Mouse (Mus musculus): Measurements from ENCODE around the gene Pdzrn3. TPM values are rescaled to one million over a fixed set of nuclear protein-coding genes. Genes with fewer than 3 reads are reported as not detected.

Gene Pdzrn3
- polyA plus RNA-seq, 2 experiments = 0.36 to 0.92 TPM

DNA sequence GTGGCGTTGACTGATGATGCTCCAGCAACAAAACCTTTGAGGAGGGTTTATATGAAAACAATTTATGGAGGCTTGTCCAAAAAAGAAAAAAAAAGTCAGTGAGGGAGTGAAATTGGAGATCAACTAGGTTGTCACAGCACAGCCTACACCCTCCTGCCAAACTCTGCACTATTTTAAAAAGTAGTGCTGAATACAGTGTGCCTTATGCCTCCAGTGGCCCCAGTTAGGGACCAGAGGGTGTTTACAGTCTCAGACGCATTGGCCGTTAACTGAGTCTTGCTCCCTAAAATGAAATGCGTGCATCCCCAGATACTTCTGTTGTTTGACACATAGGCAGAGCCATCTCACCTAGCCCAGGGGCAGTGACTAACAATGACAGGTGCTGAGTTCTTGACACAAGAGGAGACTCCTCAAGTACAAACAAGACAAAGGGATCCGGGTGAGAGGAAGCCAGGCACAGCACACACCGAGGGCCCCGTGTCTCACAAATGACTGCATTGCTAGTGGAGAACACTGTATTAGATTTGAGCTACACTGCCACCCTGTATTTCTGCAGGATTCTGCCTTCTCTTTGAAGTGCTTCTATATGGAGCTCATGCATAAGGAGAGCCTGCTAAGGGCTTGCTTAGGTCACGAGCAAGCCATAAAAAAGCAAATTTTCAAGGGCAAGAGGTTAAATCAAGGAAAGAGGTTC is 14.6 kb upstream of the Pdzrn3 start:
- WGBS (ENCODE audit: insufficient replicate concordance) = 66% methylated on average over 8 of the region's 8 CpGs
- H3K36me3 ChIP-seq (replicated peaks; ENCODE audit: control insufficient read depth, insufficient read depth, low read depth) = no peaks in the 10 kb centered on the region
- DNase-seq (ENCODE audit: low read depth in 3 of 3, low spot score in 3 of 3) = no peak

DNA sequence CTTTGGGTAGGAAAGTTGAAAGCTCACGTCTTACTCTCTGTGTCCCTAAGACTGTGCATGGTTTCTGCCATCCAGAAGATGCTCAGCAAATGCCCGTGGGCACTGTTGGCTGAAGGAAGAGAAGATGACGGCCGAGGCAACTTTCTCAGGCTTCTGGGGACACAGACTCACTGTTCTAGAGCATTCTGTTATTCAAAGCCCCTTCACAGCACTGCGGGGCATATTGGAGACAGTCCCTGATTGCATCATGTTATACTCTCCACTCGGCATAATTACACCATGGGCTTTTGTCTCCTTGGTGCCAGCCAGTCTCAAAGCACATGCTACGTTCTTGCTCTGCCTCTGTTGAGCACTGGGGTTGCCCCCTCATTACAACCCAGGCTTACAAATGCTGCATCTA is 7.8 kb upstream of the Pdzrn3 start:
- TF ChIP-seq CTCF (IDR thresholded peaks at IDR 0.05; ENCODE audit: low read depth) (no peak), EP300 (IDR thresholded peaks at IDR 0.05; ENCODE audit: low read depth) (no peak)
- no peak for DNase-seq (ENCODE audit: low read depth in 3 of 3, low spot score in 3 of 3)
- Histone ChIP-seq H3K27me3 (ENCODE audit: control insufficient read depth, insufficient read depth, low read length) (no peaks in the 10 kb centered on the region), H3K27ac (no peak overlapping the region), H3K9me3 (ENCODE audit: control insufficient read depth, low read length) (no peaks in the 10 kb centered on the region), H3K9ac (replicated peaks) (no peak overlapping the region), H3K36me3 (replicated peaks; ENCODE audit: control insufficient read depth, insufficient read depth, low read depth) (no peaks in the 10 kb centered on the region), H3K4me1 (replicated peaks; ENCODE audit: control insufficient read depth in 2 of 2, insufficient read depth in 2 of 2, low read length in 1 of 2) (no peaks in the 10 kb centered on the region), H3K4me2 (ENCODE audit: low read depth) (no peak overlapping the region), H3K4me3 (ENCODE audit: insufficient read depth in 1 of 2, low read depth in 2 of 2, low read length in 2 of 2) (no peak overlapping the region)
- ATAC-seq (ENCODE audit: insufficient read depth) = no peak
- whole genome bisulfite sequencing (ENCODE audit: insufficient replicate concordance) = 61% methylated on average over 7 of the region's 7 CpGs

More for the DNA sequence above, 14.6 kb upstream of the Pdzrn3 start:
- ATAC-seq (ENCODE audit: insufficient read depth) = no peak
- no peaks in the 10 kb centered on the region for H3K9me3 ChIP-seq (ENCODE audit: control insufficient read depth, low read length)
- no peak overlapping the region for H3K9ac ChIP-seq (replicated peaks)
- H3K27ac ChIP-seq = no peak overlapping the region
- 0 out of 4 replicates have a peak, but pooled peaks cover 0 to 2% of the 10 kb centered on the region in 2 experiments for H3K4me1 ChIP-seq (replicated peaks; ENCODE audit: control insufficient read depth in 2 of 2, insufficient read depth in 2 of 2, low read length in 1 of 2)
- TF ChIP-seq EP300 (IDR thresholded peaks at IDR 0.05; ENCODE audit: low read depth) (no peak), CTCF (IDR thresholded peaks at IDR 0.05; ENCODE audit: low read depth) (no peak)
- H3K27me3 ChIP-seq (ENCODE audit: control insufficient read depth, insufficient read depth, low read length) = no peaks in the 10 kb centered on the region
- H3K4me3 ChIP-seq (ENCODE audit: insufficient read depth in 1 of 2, low read depth in 2 of 2, low read length in 2 of 2) = no peak overlapping the region
- H3K4me2 ChIP-seq (ENCODE audit: low read depth) = no peak overlapping the region

DNA sequence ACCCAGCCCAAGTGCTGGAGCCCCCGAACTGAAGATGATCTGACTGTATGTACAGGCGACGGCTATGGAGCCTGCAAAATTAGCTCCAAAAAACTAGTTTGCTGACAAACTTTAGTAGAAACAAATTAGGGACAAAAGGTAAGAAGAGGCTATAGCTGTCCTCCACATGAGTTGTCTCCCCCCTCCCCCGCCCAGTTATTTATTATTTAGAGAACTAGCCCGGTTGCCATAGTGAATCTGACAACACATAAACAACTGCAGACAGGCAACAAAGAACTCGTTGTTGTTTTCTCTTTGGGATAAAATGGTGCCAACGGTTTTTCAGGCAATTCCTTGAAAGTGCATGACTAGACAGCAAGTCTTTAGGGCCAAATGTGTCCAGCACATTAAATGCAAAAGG is 7.3 kb upstream of the Pdzrn3 start:
- Histone ChIP-seq H3K36me3 (replicated peaks; ENCODE audit: control insufficient read depth, insufficient read depth, low read depth) (no peaks in the 10 kb centered on the region), H3K9ac (replicated peaks) (no peak overlapping the region), H3K9me3 (ENCODE audit: control insufficient read depth, low read length) (no peaks in the 10 kb centered on the region), H3K4me1 (replicated peaks; ENCODE audit: control insufficient read depth in 2 of 2, insufficient read depth in 2 of 2, low read length in 1 of 2) (no peaks in the 10 kb centered on the region), H3K4me2 (ENCODE audit: low read depth) (no peak overlapping the region), H3K27ac (no peak overlapping the region), H3K27me3 (ENCODE audit: control insufficient read depth, insufficient read depth, low read length) (no peaks in the 10 kb centered on the region), H3K4me3 (ENCODE audit: insufficient read depth in 1 of 2, low read depth in 2 of 2, low read length in 2 of 2) (no peak overlapping the region)
- ATAC-seq (ENCODE audit: insufficient read depth) = no peak
- 63% methylated on average over 7 of the region's 7 CpGs for WGBS (ENCODE audit: insufficient replicate concordance)
- TF ChIP-seq EP300 (IDR thresholded peaks at IDR 0.05; ENCODE audit: low read depth) (no peak), CTCF (IDR thresholded peaks at IDR 0.05; ENCODE audit: low read depth) (no peak)
- DNase-seq (ENCODE audit: low read depth in 3 of 3, low spot score in 3 of 3) = no peak

DNA sequence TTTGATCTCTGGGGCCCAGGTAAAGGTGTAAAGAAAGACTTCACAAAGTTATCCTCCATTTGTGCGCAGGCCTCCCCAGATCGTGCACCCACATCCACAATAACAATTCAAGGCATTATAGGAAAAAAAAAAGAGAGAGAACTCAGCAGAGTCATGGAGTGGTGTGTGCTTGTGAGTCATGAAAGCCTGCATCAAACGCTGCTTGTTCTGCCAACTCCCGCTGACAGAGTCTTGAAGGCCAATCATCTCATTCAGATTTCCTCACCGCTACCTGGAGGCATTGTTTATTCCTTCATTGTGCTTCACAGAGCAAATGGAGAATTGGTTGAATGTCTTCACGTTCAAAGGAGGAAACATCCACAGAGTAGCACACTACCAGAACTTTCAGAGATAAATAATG is 6.8 kb upstream of the Pdzrn3 start:
- DNase-seq (ENCODE audit: low read depth in 3 of 3, low spot score in 3 of 3) = no peak
- Histone ChIP-seq H3K9ac (replicated peaks) (no peak overlapping the region), H3K4me3 (ENCODE audit: insufficient read depth in 1 of 2, low read depth in 2 of 2, low read length in 2 of 2) (no peak overlapping the region), H3K27ac (no peak overlapping the region), H3K4me2 (ENCODE audit: low read depth) (no peak overlapping the region), H3K27me3 (ENCODE audit: control insufficient read depth, insufficient read depth, low read length) (no peaks in the 10 kb centered on the region), H3K4me1 (replicated peaks; ENCODE audit: control insufficient read depth in 2 of 2, insufficient read depth in 2 of 2, low read length in 1 of 2) (no peaks in the 10 kb centered on the region), H3K9me3 (ENCODE audit: control insufficient read depth, low read length) (no peaks in the 10 kb centered on the region), H3K36me3 (replicated peaks; ENCODE audit: control insufficient read depth, insufficient read depth, low read depth) (no peaks in the 10 kb centered on the region)
- 68% methylated on average over 6 of the region's 6 CpGs for WGBS (ENCODE audit: insufficient replicate concordance)
- TF ChIP-seq EP300 (IDR thresholded peaks at IDR 0.05; ENCODE audit: low read depth) (no peak), CTCF (IDR thresholded peaks at IDR 0.05; ENCODE audit: low read depth) (no peak)
- ATAC-seq (ENCODE audit: insufficient read depth) = no peak

DNA sequence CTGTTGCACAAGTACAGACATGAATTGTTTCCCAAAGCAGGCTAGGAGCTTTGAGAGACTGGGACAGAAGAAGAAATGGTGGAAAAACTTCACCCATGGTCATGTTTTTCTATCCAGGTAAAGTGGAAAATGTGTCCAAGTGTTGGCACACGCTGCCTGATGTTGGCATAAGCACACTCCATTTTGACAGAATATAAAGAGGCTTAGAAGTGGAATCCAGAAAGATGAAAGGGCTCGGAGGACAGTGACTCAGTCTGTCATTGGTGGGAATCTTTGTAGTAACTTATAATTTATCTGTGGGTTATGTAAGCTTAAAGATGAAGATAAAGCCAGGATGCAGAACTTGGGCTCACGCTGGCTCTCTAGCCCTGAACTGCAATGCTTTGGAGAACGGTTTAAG is 5.2 kb upstream of the Pdzrn3 start:
- DNase-seq (ENCODE audit: low read depth in 3 of 3, low spot score in 3 of 3) = no peak
- no peak overlapping the region for H3K4me2 ChIP-seq (ENCODE audit: low read depth)
- peaks cover 11% of the 10 kb centered on the region for H3K27me3 ChIP-seq (ENCODE audit: control insufficient read depth, insufficient read depth, low read length)
- no peak overlapping the region for H3K27ac ChIP-seq
- TF ChIP-seq EP300 (IDR thresholded peaks at IDR 0.05; ENCODE audit: low read depth) (no peak), CTCF (IDR thresholded peaks at IDR 0.05; ENCODE audit: low read depth) (no peak)
- H3K36me3 ChIP-seq (replicated peaks; ENCODE audit: control insufficient read depth, insufficient read depth, low read depth) = no peaks in the 10 kb centered on the region
- H3K9ac ChIP-seq (replicated peaks) = no peak overlapping the region
- ATAC-seq (ENCODE audit: insufficient read depth) = no peak
- H3K4me1 ChIP-seq (replicated peaks; ENCODE audit: control insufficient read depth in 2 of 2, insufficient read depth in 2 of 2, low read length in 1 of 2) = no peaks in the 10 kb centered on the region
- no peak overlapping the region for H3K4me3 ChIP-seq (ENCODE audit: insufficient read depth in 1 of 2, low read depth in 2 of 2, low read length in 2 of 2)
- WGBS (ENCODE audit: insufficient replicate concordance) = 52% methylated on average over 4 of the region's 4 CpGs
- no peaks in the 10 kb centered on the region for H3K9me3 ChIP-seq (ENCODE audit: control insufficient read depth, low read length)

Measured in liver, embryonic 14.5 days (tissue).